8 mouse cellular contexts compared by ENCODE assay signal in genomic region chr19:14449738-14450137, GRCm38 (mm10).
DNase-seq lines count a peak whose midpoint lies in the region; ATAC-seq lines count a peak whose summit lies in the region.

No protein-coding gene starts in this region.

- DNase-seq in frontal cortex, adult 2 months (ENCODE audit: extremely low spot score in 1 of 2, low spot score in 1 of 2), result no peak
- DNase-seq in CD4-positive, CD25-positive, alpha-beta regulatory T cell, adult 2 months (ENCODE audit: low read depth, low spot score), result peak; percentile 53
- DNase-seq in lung, postnatal 36 days, result peak; percentile 75
- no peak for DNase-seq in yolk sac, embryonic 10.5 days (ENCODE audit: low spot score)
- DNase-seq in frontal cortex, postnatal 14 days (ENCODE audit: low spot score in 2 of 2), result no peak
- no peak for DNase-seq in frontal cortex, postnatal 36 days (ENCODE audit: low spot score in 2 of 2)

- peak; percentile 67; the same call in 1 of the 2 replicates for ATAC-seq in frontal cortex, adult (ENCODE audit: low TSS enrichment)
- ATAC-seq in hematopoietic stem cell, adult 5-6 weeks (replicated peaks in 1 of 2; ENCODE audit: insufficient read depth in 1 of 2, low FRiP score in 2 of 2, low TSS enrichment in 1 of 2, low read depth in 1 of 2, poor library complexity in 2 of 2, severe bottlenecking in 2 of 2), result peak; percentile 69 to 71

Comparison
In these comparisons a context has a peak if more than half of its experiments do, and no peak if none do; other contexts are left out.
1. DNase-seq: peak in CD4-positive, CD25-positive, alpha-beta regulatory T cell, adult 2 months (single experiment) and lung, postnatal 36 days (single experiment); none in frontal cortex, adult 2 months (0 of 2), yolk sac, embryonic 10.5 days (single experiment), frontal cortex, postnatal 14 days (0 of 2) and frontal cortex, postnatal 36 days (0 of 2).